Mouse (Mus musculus) megakaryocyte progenitor cell, adult 5-6 weeks (primary cell): ENCODE results near the gene Grm1. TPM values are rescaled to one million over a fixed set of nuclear protein-coding genes. Genes with fewer than 3 reads are reported as not detected.

Experiments used
- ATAC-seq: replicated peaks from 2 replicates; pipeline ENCODE4 v1.8.0; 2016; ENCODE audit warnings: mild to moderate bottlenecking, moderate TSS enrichment, inconsistent platforms; ENCODE audit not compliant: poor library complexity
- total RNA-seq, 2 experiments: library from RNA; stranded (forward) in 1 of 2; stranded (reverse) in 1 of 2; fragments of 157-497, 149-512 nt in 1 of 2; fragments of 200-1000 nt in 1 of 2; gene quantifications; 2 replicates each; pipeline versions ENCODE4 v1.2.3 to v1.2.4; 2015 to 2017

Grm1 gene
- total RNA-seq, 2 experiments from 2014 or later = 0.05 TPM; not detected in 1

- peak; percentile 34 for ATAC-seq
Measured at GRCm38 (mm10) chr10:10737041-10737681, 345.0 kb downstream of the Grm1 start.

- ATAC-seq = peak; percentile 16; the same call in 1 of the 2 replicates
Measured at GRCm38 (mm10) chr10:10734561-10734960, 347.6 kb downstream of the Grm1 start.

- ATAC-seq = peak; percentile 96
Measured at GRCm38 (mm10) chr10:10733092-10733491, 349.1 kb downstream of the Grm1 start.

GRCm38 (mm10) chr10:10726501-10726900 is 355.7 kb downstream of the Grm1 start:
- no peak for ATAC-seq

GRCm38 (mm10) chr10:10710837-10711236 is 371.3 kb downstream of the Grm1 start:
- no peak for ATAC-seq

- ATAC-seq = no peak
Measured at GRCm38 (mm10) chr10:10710359-10710758, 371.8 kb downstream of the Grm1 start.

- no peak for ATAC-seq
Measured at GRCm38 (mm10) chr10:10708031-10708430, 374.1 kb downstream of the Grm1 start.

GRCm38 (mm10) chr10:10701326-10701725 is 380.8 kb downstream of the Grm1 start:
- no peak for ATAC-seq

GRCm38 (mm10) chr10:10700903-10701302 is 381.3 kb downstream of the Grm1 start:
- ATAC-seq = peak; percentile 42; the same call in 1 of the 2 replicates

- ATAC-seq = no peak
Measured at GRCm38 (mm10) chr10:10697497-10697896, 384.7 kb downstream of the Grm1 start.

- ATAC-seq = peak; percentile 38
Measured at GRCm38 (mm10) chr10:10689668-10690223, 392.4 kb downstream of the Grm1 start.

- ATAC-seq = peak; percentile 65
Measured at GRCm38 (mm10) chr10:10688907-10689667, 393.1 kb downstream of the Grm1 start.

- no peak for ATAC-seq
Measured at GRCm38 (mm10) chr10:10681048-10681447, 401.1 kb downstream of the Grm1 start, which contains the start of gene Gm10944. Gene Gm10944, plus strand, starts transcription at chr10:10681348.

- ATAC-seq = peak; percentile 66
Measured at GRCm38 (mm10) chr10:10659976-10660375, 422.2 kb downstream of the Grm1 start.

- ATAC-seq = no peak
Measured at GRCm38 (mm10) chr10:10659161-10659560, 423.0 kb downstream of the Grm1 start.

GRCm38 (mm10) chr10:10656621-10657020 is 425.5 kb downstream of the Grm1 start:
- no peak for ATAC-seq

GRCm38 (mm10) chr10:10655991-10656390 is 426.2 kb downstream of the Grm1 start:
- no peak for ATAC-seq

Other genes starting within 250 kb of the Grm1 start
- 14.8 and 17.5 TPM in 2 replicates for gene Shprh, start 67.1 kb upstream of the Grm1 start, total RNA-seq (2015)
- gene Shprh, start 67.1 kb upstream of the Grm1 start, total RNA-seq (2017) = 17.8 and 23.7 TPM in 2 replicates
- 13.3 and 15.4 TPM in 2 replicates for gene Fbxo30, start 199.0 kb upstream of the Grm1 start, total RNA-seq (2015)
- gene Fbxo30, start 199.0 kb upstream of the Grm1 start, total RNA-seq (2017) = 9.6 and 12.3 TPM in 2 replicates